Mouse (Mus musculus) heart, embryonic 14.5 days (tissue): ENCODE results near the gene Heatr1. TPM values are rescaled to one million over a fixed set of nuclear protein-coding genes. Genes with fewer than 3 reads are reported as not detected.
A peak's percentile ranks its signal among the peaks of the same experiment; 100 is the strongest.

Experiments
- ATAC-seq: fragments of 200-750 bp; cut with Nextera tagmentation; 2 replicates; pipeline ENCODE4 v1.8.0; 2017; ENCODE audit warnings: low read depth, moderate TSS enrichment; ENCODE audit not compliant: insufficient number of reproducible peaks, insufficient read depth, low FRiP score
- H3K27ac ChIP-seq, 2 experiments: fragments of 200-500 bp in 1 of 2; fragments of 300-500 bp in 1 of 2; sonication (generic) in 1 of 2; replicated peaks in 1 of 2; 2 replicates each; pipeline ENCODE4 v1.5.1; 2012 to 2014; ENCODE audit warnings: low read depth in 2 of 2, low read length in 2 of 2, control low read depth in 1 of 2, mild to moderate bottlenecking in 1 of 2, mixed read lengths in 1 of 2; ENCODE audit not compliant: control insufficient read depth in 1 of 2, insufficient read depth in 1 of 2
- H3K27me3 ChIP-seq: fragments of 300-500 bp; sonication (generic); 2 replicates; pipeline ENCODE4 v1.6.1; 2014; ENCODE audit warnings: mild to moderate bottlenecking, low read length, control low read depth; ENCODE audit not compliant: control insufficient read depth, insufficient read depth
- H3K36me3 ChIP-seq: fragments of 300-500 bp; sonication (generic); 2 replicates; pipeline ENCODE4 v1.6.1; 2014; ENCODE audit warnings: mild to moderate bottlenecking, control low read depth, low read length, mixed read lengths; ENCODE audit not compliant: control insufficient read depth, insufficient read depth
- H3K4me1 ChIP-seq, 2 experiments: fragments of 200-500 bp in 1 of 2; fragments of 300-500 bp in 1 of 2; sonication (generic) in 1 of 2; 2 replicates each; pipeline ENCODE4 v1.6.1; 2012 to 2014; ENCODE audit warnings: low read length in 2 of 2, control low read depth in 1 of 2, mixed read lengths in 1 of 2; ENCODE audit not compliant: control insufficient read depth in 2 of 2, insufficient read depth in 2 of 2
- H3K4me2 ChIP-seq: fragments of 300-500 bp; sonication (generic); 2 replicates; pipeline ENCODE4 v1.6.1; 2014; ENCODE audit warnings: mild to moderate bottlenecking, low read length
- H3K4me3 ChIP-seq, 2 experiments: fragments of 200-500 bp in 1 of 2; fragments of 300-500 bp in 1 of 2; sonication (generic) in 1 of 2; 2 replicates each; pipeline ENCODE4 v1.5.1; 2012 to 2014; ENCODE audit warnings: low read length in 2 of 2, mild to moderate bottlenecking in 2 of 2, control low read depth in 1 of 2, low read depth in 1 of 2, moderate library complexity in 1 of 2; ENCODE audit not compliant: control insufficient read depth in 1 of 2, insufficient read depth in 1 of 2
- H3K9ac ChIP-seq: fragments of 300-500 bp; sonication (generic); 2 replicates; pipeline ENCODE4 v1.6.1; 2014; ENCODE audit warnings: mild to moderate bottlenecking, low read length
- H3K9me3 ChIP-seq: fragments of 300-500 bp; sonication (generic); 2 replicates; pipeline ENCODE4 v1.6.1; 2016; ENCODE audit warnings: low read length, control low read depth; ENCODE audit not compliant: control insufficient read depth
- WGBS: fragments of 180-500 bp; shearing (Covaris S2); extraction: QIAGEN DNeasy Blood & Tissue Kit; methylation state at CpG from one replicate; pipeline ENCODE4 v1.1.7; 2014; 5-methylcytosine and 5-hydroxymethylcytosine counted together
- polyA plus RNA-seq: library from polyadenylated mRNA; unstranded; fragments of >200 nt; fragmentation: Nextera tagmentation; extraction: Ambion mirVana; gene quantifications from 2 replicates; pipeline ENCODE4 v1.2.1, GENCODE M21; 2014

Gene Heatr1
- 9.9 and 12.0 TPM in 2 replicates for polyA plus RNA-seq

- H3K36me3 ChIP-seq: peaks cover 29% of the 10 kb centered on the region
- H3K9ac ChIP-seq: peak within 1 kb of the TSS; percentile 80
- H3K4me2 ChIP-seq: peak within 1 kb of the TSS; percentile 97
- H3K4me3 ChIP-seq: peak within 1 kb of the TSS; percentile 74 to 94
- under 1% methylated on average over 43 of the region's 43 CpGs for WGBS
- no peaks in the 10 kb centered on the region for H3K9me3 ChIP-seq
- H3K27me3 ChIP-seq: no peaks in the 10 kb centered on the region
- H3K27ac ChIP-seq: peak within 1 kb of the TSS; percentile 65 to 70
- peak; percentile 96 for ATAC-seq
- peaks cover 2 to 9% of the 10 kb centered on the region in 2 experiments; a peak in 3 of 4 replicates for H3K4me1 ChIP-seq
Observed at GRCm38 (mm10) chr13:12394609-12395505, at the start of gene Heatr1. TSS of gene Heatr1 (plus strand) at chr13:12395027.

- Histone ChIP-seq H3K4me1 (peaks cover 0 to 4% of the 10 kb centered on the region in 2 experiments; a peak in 1 of 4 replicates), H3K4me3 (no peak overlapping the region), H3K9me3 (no peaks in the 10 kb centered on the region), H3K27me3 (no peaks in the 10 kb centered on the region), H3K27ac (no peak overlapping the region), H3K36me3 (no peaks in the 10 kb centered on the region), H3K4me2 (no peak overlapping the region), H3K9ac (no peak overlapping the region)
- no peak for ATAC-seq
- 40% methylated on average over 3 of the region's 3 CpGs for WGBS
Observed at GRCm38 (mm10) chr13:12346837-12347236, 48.0 kb upstream of the Heatr1 start.

GRCm38 (mm10) chr13:12349197-12349824 lies 45.5 kb upstream of the Heatr1 start:
- Histone ChIP-seq H3K4me2 (no peak overlapping the region), H3K36me3 (no peaks in the 10 kb centered on the region), H3K27ac (no peak overlapping the region), H3K4me1 (peaks cover 0 to 4% of the 10 kb centered on the region in 2 experiments; a peak in 1 of 4 replicates), H3K27me3 (no peaks in the 10 kb centered on the region), H3K9me3 (no peaks in the 10 kb centered on the region), H3K9ac (no peak overlapping the region), H3K4me3 (no peak overlapping the region)
- 69% methylated on average over 13 of the region's 13 CpGs for WGBS
- ATAC-seq: no peak

- Histone ChIP-seq H3K36me3 (no peaks in the 10 kb centered on the region), H3K9me3 (no peaks in the 10 kb centered on the region), H3K27me3 (no peaks in the 10 kb centered on the region), H3K9ac (no peak overlapping the region), H3K27ac (no peak overlapping the region), H3K4me3 (no peak overlapping the region), H3K4me1 (peaks cover 3 to 5% of the 10 kb centered on the region in 2 experiments; a peak in 3 of 4 replicates), H3K4me2 (no peak overlapping the region)
- WGBS: 52% methylated on average over 4 of the region's 4 CpGs
- ATAC-seq: no peak
Observed at GRCm38 (mm10) chr13:12356184-12356583, 38.6 kb upstream of the Heatr1 start.

GRCm38 (mm10) chr13:12357554-12357953 lies 37.3 kb upstream of the Heatr1 start:
- Histone ChIP-seq H3K9ac (no peak overlapping the region), H3K4me1 (peaks cover 3 to 8% of the 10 kb centered on the region in 2 experiments; a peak in 3 of 4 replicates), H3K27ac (no peak overlapping the region), H3K36me3 (no peaks in the 10 kb centered on the region), H3K4me3 (no peak overlapping the region), H3K4me2 (no peak overlapping the region), H3K27me3 (no peaks in the 10 kb centered on the region), H3K9me3 (no peaks in the 10 kb centered on the region)
- 61% methylated on average over 5 of the region's 5 CpGs for WGBS
- no peak for ATAC-seq

- Histone ChIP-seq H3K4me1 (peaks cover 3 to 8% of the 10 kb centered on the region in 2 experiments; a peak in 3 of 4 replicates), H3K36me3 (no peaks in the 10 kb centered on the region), H3K27me3 (no peaks in the 10 kb centered on the region), H3K4me2 (no peak overlapping the region), H3K9ac (no peak overlapping the region), H3K4me3 (no peak overlapping the region), H3K9me3 (no peaks in the 10 kb centered on the region), H3K27ac (no peak overlapping the region)
- no peak for ATAC-seq
- WGBS: 66% methylated on average over 4 of the region's 4 CpGs
Observed at GRCm38 (mm10) chr13:12361486-12361885, 33.3 kb upstream of the Heatr1 start.

GRCm38 (mm10) chr13:12369041-12369621 lies 25.7 kb upstream of the Heatr1 start:
- WGBS: 20% methylated on average over 8 of the region's 8 CpGs
- Histone ChIP-seq H3K9me3 (no peaks in the 10 kb centered on the region), H3K36me3 (no peaks in the 10 kb centered on the region), H3K9ac (peak overlapping the region; percentile 76), H3K27me3 (no peaks in the 10 kb centered on the region), H3K4me2 (peak overlapping the region; percentile 67), H3K27ac (peak overlapping the region; percentile 92 to 97), H3K4me1 (peaks cover 19 to 28% of the 10 kb centered on the region in 2 experiments), H3K4me3 (peak overlapping the region; percentile 4 to 19; a peak in 3 of 4 replicates)
- peak; percentile 40; the same call in 1 of the 2 replicates for ATAC-seq
